Mouse (Mus musculus) stomach, postnatal 0 days (tissue): ENCODE results near the gene Slc31a1. TPM values are rescaled to one million over a fixed set of nuclear protein-coding genes. Genes with fewer than 3 reads are reported as not detected.

Experiments used
- ATAC-seq: fragments of 200-750 bp; cut with Nextera tagmentation; 2 replicates; pipeline ENCODE4 v1.8.0; 2017; ENCODE audit not compliant: low FRiP score, low TSS enrichment
- DNase-seq: peaks from one replicate; pipeline ENCODE4 v3.0.0-alpha.2; 2016; ENCODE audit warnings: low spot score
- H3K27ac ChIP-seq: fragments of 300-500 bp; sonication (generic); replicated peaks from 2 replicates; pipeline ENCODE4 v1.5.1; 2014; ENCODE audit warnings: mild to moderate bottlenecking, control low read depth
- H3K27me3 ChIP-seq: fragments of 300-500 bp; sonication (generic); 2 replicates; pipeline ENCODE4 v1.6.1; 2014; ENCODE audit warnings: low read length; ENCODE audit not compliant: control insufficient read depth, insufficient read depth
- H3K36me3 ChIP-seq: fragments of 300-500 bp; sonication (generic); 2 replicates; pipeline ENCODE4 v1.6.1; 2014; ENCODE audit warnings: low read length, mixed read lengths; ENCODE audit not compliant: control insufficient read depth, insufficient read depth
- H3K4me1 ChIP-seq: fragments of 300-500 bp; sonication (generic); replicated peaks from 2 replicates; pipeline ENCODE4 v1.6.1; 2014; ENCODE audit warnings: antibody characterized with exemption; ENCODE audit not compliant: control insufficient read depth, insufficient read depth
- H3K4me2 ChIP-seq: fragments of 300-500 bp; sonication (generic); replicated peaks from 2 replicates; pipeline ENCODE4 v1.6.1; 2014; ENCODE audit warnings: low read depth, mild to moderate bottlenecking, control low read depth, moderate library complexity
- H3K4me3 ChIP-seq: fragments of 300-500 bp; sonication (generic); 2 replicates; pipeline ENCODE4 v1.5.1; 2014; ENCODE audit warnings: low read depth, low read length, control low read depth
- H3K9ac ChIP-seq: fragments of 300-500 bp; sonication (generic); 2 replicates; pipeline ENCODE4 v1.6.1; 2014; ENCODE audit warnings: mild to moderate bottlenecking, low read length, control low read depth, mixed read lengths
- H3K9me3 ChIP-seq: fragments of 300-500 bp; sonication (generic); 2 replicates; pipeline ENCODE4 v1.6.1; 2016; ENCODE audit warnings: low read length; ENCODE audit not compliant: control insufficient read depth
- CTCF ChIP-seq: IDR thresholded peaks from 2 replicates; pipeline ENCODE4 v1.5.1; 2016; ENCODE audit warnings: antibody characterized with exemption, low read depth, mild to moderate bottlenecking, moderate library complexity
- EP300 ChIP-seq: optimal IDR thresholded peaks from 2 replicates; pipeline ENCODE3; 2016; ENCODE audit warnings: antibody characterized with exemption
- WGBS: fragments of 180-500 bp; shearing (Covaris S2); extraction: QIAGEN DNeasy Blood & Tissue Kit; methylation state at CpG from one replicate; pipeline ENCODE4 v1.1.7; 2014; 5-methylcytosine and 5-hydroxymethylcytosine counted together
- polyA plus RNA-seq: library from polyadenylated mRNA; unstranded; fragments of >200 nt; fragmentation: Nextera tagmentation; extraction: Ambion mirVana; gene quantifications from 2 replicates; pipeline ENCODE4 v1.2.1, GENCODE M21; 2015

Slc31a1 gene
- polyA plus RNA-seq, 1 experiment from 2014 or later: 51.4 TPM

- no peak overlapping the region; the same call in 1 of the 2 replicates for H3K27ac ChIP-seq
- no peak overlapping the region for H3K4me3 ChIP-seq
- H3K36me3 ChIP-seq: no peaks in the 10 kb centered on the region; the same call in 1 of the 2 replicates
- H3K4me2 ChIP-seq: no peak overlapping the region
- ATAC-seq (no peak), DNase-seq (no peak)
- no peak overlapping the region for H3K9ac ChIP-seq
- TF ChIP-seq CTCF: no peak
- no peak for TF ChIP-seq EP300
- H3K4me1 ChIP-seq: no peaks in the 10 kb centered on the region; the same call in 1 of the 2 replicates
- no peaks in the 10 kb centered on the region for H3K27me3 ChIP-seq
- H3K9me3 ChIP-seq: no peaks in the 10 kb centered on the region
- WGBS: 75% methylated on average over 2 of the region's 2 CpGs
Observed at GRCm38 (mm10) chr4:62376123-62376522, 15.6 kb downstream of the Slc31a1 start.

DNA sequence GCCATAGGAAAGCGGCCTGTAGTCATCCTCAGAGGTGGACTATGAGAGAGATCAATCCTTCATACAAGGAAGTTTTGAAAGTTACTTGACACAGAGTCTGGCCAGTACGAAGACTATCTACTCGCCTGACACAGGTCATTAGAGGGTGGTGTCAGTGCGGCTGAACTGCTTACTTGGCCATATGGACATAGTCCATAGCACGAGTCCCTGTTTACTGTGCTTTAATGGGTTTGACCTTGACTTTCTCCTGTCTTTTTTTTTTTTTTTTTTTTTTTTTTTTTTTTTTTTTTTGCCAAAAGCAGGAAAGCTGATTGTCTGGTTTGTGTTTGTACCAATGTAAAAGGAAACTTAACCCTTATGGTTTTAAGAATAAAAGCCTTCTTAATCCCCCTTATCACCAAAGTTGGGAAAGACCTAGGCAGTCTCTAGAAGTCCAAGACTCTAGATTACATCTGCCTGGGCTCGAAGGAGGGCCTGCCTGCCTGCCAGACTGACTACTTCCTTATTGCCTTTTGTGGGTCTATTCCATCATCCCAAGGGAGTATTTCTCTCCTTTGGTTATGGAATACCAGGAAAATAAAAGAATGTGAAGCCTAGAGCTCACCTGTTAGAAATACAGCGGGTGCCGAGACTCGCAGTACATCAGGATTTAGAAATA lies 19.3 kb downstream of the Slc31a1 start:
- ATAC-seq (peak; percentile 55; the same call in 1 of the 2 replicates), DNase-seq (no peak)
- H3K27ac ChIP-seq: peak overlapping the region; percentile 30; the same call in 1 of the 2 replicates
- H3K4me1 ChIP-seq: no peaks in the 10 kb centered on the region; the same call in 1 of the 2 replicates
- H3K9ac ChIP-seq: no peak overlapping the region
- WGBS: 63% methylated on average over 9 of the region's 9 CpGs
- no peaks in the 10 kb centered on the region for H3K27me3 ChIP-seq
- no peaks in the 10 kb centered on the region for H3K9me3 ChIP-seq
- H3K36me3 ChIP-seq: no peaks in the 10 kb centered on the region
- TF ChIP-seq EP300 (no peak), CTCF (no peak)
- no peak overlapping the region for H3K4me2 ChIP-seq
- H3K4me3 ChIP-seq: no peak overlapping the region

DNA sequence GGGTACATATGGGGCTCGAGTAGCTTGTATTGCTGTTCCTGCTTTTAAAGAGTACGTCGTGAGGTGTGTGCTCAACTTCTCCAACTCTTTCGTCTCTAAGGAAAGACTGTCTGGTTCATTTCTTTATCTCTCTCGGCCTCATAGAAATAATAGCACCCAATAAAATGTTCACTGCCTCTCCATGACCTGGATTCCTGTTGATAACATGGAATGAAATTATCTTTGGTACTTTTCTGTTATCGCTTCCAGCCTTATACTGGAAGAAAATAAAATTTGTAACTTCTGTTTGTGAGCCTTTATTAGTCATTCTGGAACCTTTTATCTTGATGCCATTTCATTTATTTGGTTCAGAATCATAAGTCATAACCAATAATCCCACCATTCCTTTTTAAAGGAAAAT lies 22.7 kb downstream of the Slc31a1 start:
- H3K27ac ChIP-seq: no peak overlapping the region
- TF ChIP-seq EP300: no peak
- TF ChIP-seq CTCF: no peak
- no peak overlapping the region for H3K4me3 ChIP-seq
- ATAC-seq (no peak), DNase-seq (no peak)
- no peaks in the 10 kb centered on the region for H3K4me1 ChIP-seq
- no peaks in the 10 kb centered on the region for H3K9me3 ChIP-seq
- H3K27me3 ChIP-seq: no peaks in the 10 kb centered on the region
- WGBS: 85% methylated on average over 6 of the region's 6 CpGs
- no peak overlapping the region for H3K9ac ChIP-seq
- H3K4me2 ChIP-seq: no peak overlapping the region
- H3K36me3 ChIP-seq: 0 out of 2 replicates have a peak, but pooled peaks cover 2% of the 10 kb centered on the region

DNA sequence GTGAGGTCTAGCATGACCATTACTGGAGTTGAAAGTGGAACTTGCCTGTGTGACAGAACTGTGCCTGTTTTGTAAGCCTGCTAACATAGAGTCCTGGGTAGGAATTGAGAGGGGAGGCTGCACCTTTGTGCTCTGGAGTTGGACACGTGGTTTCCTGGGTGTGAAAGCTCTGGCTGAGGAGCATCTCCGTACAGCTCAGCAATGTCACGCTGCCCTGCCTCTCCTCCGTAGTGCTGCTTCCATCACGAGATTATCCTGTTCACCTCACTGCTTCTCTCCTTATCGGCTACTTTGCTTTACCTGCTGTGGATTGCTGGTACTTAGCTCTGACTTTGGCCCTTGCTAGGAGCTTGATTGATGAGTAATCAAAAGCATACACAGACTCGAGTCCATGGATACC lies 23.2 kb downstream of the Slc31a1 start:
- H3K27ac ChIP-seq: no peak overlapping the region
- ATAC-seq: peak; percentile 71
- no peak overlapping the region for H3K4me3 ChIP-seq
- no peak overlapping the region for H3K9ac ChIP-seq
- no peaks in the 10 kb centered on the region for H3K4me1 ChIP-seq
- H3K27me3 ChIP-seq: no peaks in the 10 kb centered on the region
- H3K9me3 ChIP-seq: no peaks in the 10 kb centered on the region
- no peak overlapping the region for H3K4me2 ChIP-seq
- H3K36me3 ChIP-seq: peaks cover 4% of the 10 kb centered on the region; the same call in 1 of the 2 replicates
- 49% methylated on average over 7 of the region's 7 CpGs for WGBS
- DNase-seq: no peak
- no peak for TF ChIP-seq EP300
- no peak for TF ChIP-seq CTCF

DNA sequence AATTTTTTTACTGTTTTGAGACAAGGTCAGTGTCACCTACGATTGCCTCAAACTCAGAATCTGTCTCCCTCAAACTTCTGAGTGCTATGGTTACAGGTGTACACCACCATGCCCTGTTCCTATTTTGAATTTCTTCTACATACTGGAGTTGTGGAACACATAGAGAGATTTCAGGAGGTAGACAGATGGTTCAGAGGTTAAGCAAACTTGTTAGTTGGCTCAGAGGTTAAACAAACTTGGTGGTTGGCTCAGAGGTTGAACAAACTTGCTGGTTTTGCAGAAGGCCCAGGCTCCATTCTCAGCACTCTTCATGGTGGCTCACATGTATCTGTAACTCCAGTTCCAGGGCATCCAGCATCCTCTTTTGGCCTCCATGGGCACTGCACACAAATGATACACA lies 23.6 kb downstream of the Slc31a1 start:
- no peaks in the 10 kb centered on the region for H3K9me3 ChIP-seq
- H3K27ac ChIP-seq: no peak overlapping the region
- H3K9ac ChIP-seq: no peak overlapping the region
- no peak for DNase-seq
- TF ChIP-seq EP300: no peak
- peak; percentile 23 for TF ChIP-seq CTCF
- H3K4me1 ChIP-seq: no peaks in the 10 kb centered on the region
- ATAC-seq: peak; percentile 41
- H3K36me3 ChIP-seq: peaks cover 4% of the 10 kb centered on the region; the same call in 1 of the 2 replicates
- WGBS: 71% methylated on average over 1 of the region's 1 CpGs
- H3K27me3 ChIP-seq: no peaks in the 10 kb centered on the region
- H3K4me2 ChIP-seq: no peak overlapping the region
- no peak overlapping the region for H3K4me3 ChIP-seq

- H3K27me3 ChIP-seq: no peaks in the 10 kb centered on the region
- TF ChIP-seq EP300: no peak
- no peak for TF ChIP-seq CTCF
- 90% methylated on average over 7 of the region's 7 CpGs for WGBS
- no peaks in the 10 kb centered on the region for H3K9me3 ChIP-seq
- DNase-seq (no peak), ATAC-seq (no peak)
- H3K27ac ChIP-seq: no peak overlapping the region
- H3K36me3 ChIP-seq: peaks cover 6% of the 10 kb centered on the region; the same call in 1 of the 2 replicates
- no peak overlapping the region for H3K4me3 ChIP-seq
- no peak overlapping the region for H3K9ac ChIP-seq
- H3K4me1 ChIP-seq: no peaks in the 10 kb centered on the region
- H3K4me2 ChIP-seq: no peak overlapping the region
Observed at GRCm38 (mm10) chr4:62385439-62385838, 24.9 kb downstream of the Slc31a1 start.
